Mouse (Mus musculus): ENCODE data around the gene Nagpa. TPM values are rescaled to one million over a fixed set of nuclear protein-coding genes. Genes with fewer than 3 reads are reported as not detected.

Gene Nagpa
- polyA plus RNA-seq, 1 experiment from 2014 or later: 9.8 TPM

DNA sequence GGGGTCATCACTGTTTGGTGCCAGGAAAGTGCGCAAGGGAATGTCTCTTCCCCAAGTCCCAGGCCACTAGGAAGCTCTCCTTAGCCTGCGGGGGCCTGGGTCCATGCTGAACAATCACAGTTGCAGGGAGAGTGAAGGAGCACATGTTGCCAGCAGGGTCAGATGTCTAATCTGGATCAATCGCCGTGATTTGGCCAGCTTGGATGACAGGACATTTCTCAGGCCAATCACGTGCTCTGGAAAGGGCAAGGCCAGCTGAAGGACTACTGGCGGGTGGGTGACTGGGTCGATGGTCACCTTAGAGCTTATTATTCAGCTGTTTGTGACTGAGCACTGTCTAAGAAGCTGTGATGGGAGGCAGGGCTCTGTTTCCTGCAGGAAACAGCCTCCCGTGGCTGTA, 19.7 kb downstream of the Nagpa start:
- Histone ChIP-seq H3K9ac (ENCODE audit: low read depth, low read length) (no peak overlapping the region), H3K4me1 (replicated peaks; ENCODE audit: control insufficient read depth, insufficient read depth, low read length) (no peaks in the 10 kb centered on the region), H3K36me3 (ENCODE audit: control insufficient read depth, insufficient read depth, low read length) (no peaks in the 10 kb centered on the region), H3K9me3 (ENCODE audit: control insufficient read depth, low read length) (no peaks in the 10 kb centered on the region), H3K4me3 (ENCODE audit: low read depth, low read length) (no peak overlapping the region), H3K27ac (ENCODE audit: low read depth, low read length) (no peak overlapping the region), H3K27me3 (ENCODE audit: control insufficient read depth, insufficient read depth, low read length) (no peaks in the 10 kb centered on the region), H3K4me2 (replicated peaks; ENCODE audit: low read depth, low read length) (no peak overlapping the region)
- DNase-seq (ENCODE audit: low spot score) (no peak), ATAC-seq (ENCODE audit: low FRiP score) (no peak)
- 66% methylated on average over 8 of the region's 8 CpGs for WGBS

DNA sequence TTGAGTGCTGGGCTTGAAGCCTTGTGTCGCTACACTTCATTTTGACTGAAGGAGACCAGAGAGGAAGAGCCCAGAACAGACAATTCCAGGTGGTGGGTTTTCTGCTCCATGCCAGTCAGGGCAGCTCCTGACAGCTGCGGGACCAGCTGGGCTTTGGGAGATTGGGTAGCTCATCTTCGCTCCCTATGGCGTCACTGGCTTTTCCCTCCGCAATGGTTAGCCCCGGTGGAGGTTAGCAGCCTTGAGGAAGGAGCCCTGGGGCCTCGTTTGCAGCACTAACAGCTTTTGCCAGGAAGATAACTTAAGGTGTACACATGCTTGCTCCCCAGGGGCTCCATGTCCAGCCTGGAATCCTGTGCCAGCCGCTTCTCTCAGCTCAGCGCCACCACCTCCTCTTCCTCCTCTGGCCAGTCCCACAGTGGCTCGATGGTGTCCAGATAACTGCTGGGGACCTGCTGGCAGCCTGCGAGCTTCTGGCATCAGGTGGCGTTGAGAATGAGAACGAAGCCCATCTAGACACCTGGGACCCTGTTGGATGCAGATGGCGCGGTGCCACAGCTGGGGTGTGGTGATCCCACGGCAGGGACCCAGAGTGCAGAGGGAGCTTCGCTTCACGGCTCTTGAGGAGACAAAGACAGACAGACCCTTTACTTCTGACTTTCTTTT, 20.4 kb downstream of the Nagpa start:
- no peak for ATAC-seq (ENCODE audit: low FRiP score)
- H3K27me3 ChIP-seq (ENCODE audit: control insufficient read depth, insufficient read depth, low read length): no peaks in the 10 kb centered on the region
- WGBS: 86% methylated on average over 18 of the region's 18 CpGs

DNA sequence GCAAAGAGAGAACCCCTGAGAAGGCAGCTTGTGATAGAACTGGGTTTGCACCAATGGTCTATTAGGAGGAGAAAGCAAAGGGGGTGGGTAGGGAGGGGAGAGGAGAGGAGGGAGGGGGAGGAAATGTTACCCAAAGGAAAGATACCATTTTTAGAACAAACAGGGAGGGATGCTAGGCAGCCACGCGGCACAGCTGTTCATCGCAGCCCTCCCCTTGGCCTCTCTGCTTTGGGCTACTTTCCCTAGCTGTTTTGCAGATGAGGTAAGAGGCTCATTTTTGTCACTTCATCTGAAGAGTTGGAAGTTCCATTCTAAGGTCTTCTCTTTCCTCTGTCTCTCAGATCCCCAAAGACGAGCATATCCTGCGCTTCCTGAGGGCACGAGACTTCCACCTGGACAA, 31.2 kb downstream of the Nagpa start:
- Histone ChIP-seq H3K27ac (ENCODE audit: low read depth, low read length) (no peak overlapping the region), H3K4me1 (replicated peaks; ENCODE audit: control insufficient read depth, insufficient read depth, low read length) (no peaks in the 10 kb centered on the region), H3K9ac (ENCODE audit: low read depth, low read length) (no peak overlapping the region), H3K4me3 (ENCODE audit: low read depth, low read length) (no peak overlapping the region), H3K27me3 (ENCODE audit: control insufficient read depth, insufficient read depth, low read length) (no peaks in the 10 kb centered on the region), H3K9me3 (ENCODE audit: control insufficient read depth, low read length) (no peaks in the 10 kb centered on the region), H3K4me2 (replicated peaks; ENCODE audit: low read depth, low read length) (no peak overlapping the region), H3K36me3 (ENCODE audit: control insufficient read depth, insufficient read depth, low read length) (no peaks in the 10 kb centered on the region)
- no peak for DNase-seq (ENCODE audit: low spot score)
- 92% methylated on average over 6 of the region's 6 CpGs for WGBS
- ATAC-seq (ENCODE audit: low FRiP score): no peak

More for the DNA sequence above, 20.4 kb downstream of the Nagpa start:
- H3K4me1 ChIP-seq (replicated peaks; ENCODE audit: control insufficient read depth, insufficient read depth, low read length): no peaks in the 10 kb centered on the region
- no peak overlapping the region for H3K4me2 ChIP-seq (replicated peaks; ENCODE audit: low read depth, low read length)
- no peak for DNase-seq (ENCODE audit: low spot score)
- no peak overlapping the region for H3K9ac ChIP-seq (ENCODE audit: low read depth, low read length)
- no peak overlapping the region for H3K4me3 ChIP-seq (ENCODE audit: low read depth, low read length)
- no peaks in the 10 kb centered on the region for H3K36me3 ChIP-seq (ENCODE audit: control insufficient read depth, insufficient read depth, low read length)
- H3K9me3 ChIP-seq (ENCODE audit: control insufficient read depth, low read length): no peaks in the 10 kb centered on the region
- no peak overlapping the region for H3K27ac ChIP-seq (ENCODE audit: low read depth, low read length)

DNA sequence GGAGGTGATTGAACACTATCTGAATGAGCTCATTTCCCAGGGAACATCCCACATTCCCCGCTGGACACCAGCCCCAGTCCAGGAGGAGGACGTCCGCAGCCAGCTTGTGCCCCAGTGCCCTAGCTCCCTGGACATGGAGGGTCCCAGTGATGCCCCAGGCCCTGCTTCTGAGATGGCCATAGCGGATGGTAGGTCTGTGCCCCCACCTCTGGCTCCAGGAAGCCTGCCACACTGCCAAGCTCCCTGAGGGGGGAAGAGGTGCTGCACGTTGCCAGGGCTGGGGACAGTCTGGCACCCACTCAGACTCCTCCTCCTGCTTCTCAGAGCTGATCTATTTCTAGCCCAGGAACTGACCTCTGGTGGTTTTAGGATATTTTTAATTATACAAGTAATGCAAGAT, 35.0 kb downstream of the Nagpa start:
- Histone ChIP-seq H3K4me2 (replicated peaks; ENCODE audit: low read depth, low read length) (no peak overlapping the region), H3K27ac (ENCODE audit: low read depth, low read length) (no peak overlapping the region), H3K36me3 (ENCODE audit: control insufficient read depth, insufficient read depth, low read length) (no peaks in the 10 kb centered on the region), H3K4me1 (replicated peaks; ENCODE audit: control insufficient read depth, insufficient read depth, low read length) (no peaks in the 10 kb centered on the region), H3K9ac (ENCODE audit: low read depth, low read length) (no peak overlapping the region), H3K9me3 (ENCODE audit: control insufficient read depth, low read length) (no peaks in the 10 kb centered on the region), H3K4me3 (ENCODE audit: low read depth, low read length) (no peak overlapping the region), H3K27me3 (ENCODE audit: control insufficient read depth, insufficient read depth, low read length) (no peaks in the 10 kb centered on the region)
- ATAC-seq (ENCODE audit: low FRiP score): no peak
- WGBS: 81% methylated on average over 5 of the region's 5 CpGs
- no peak for DNase-seq (ENCODE audit: low spot score)

DNA sequence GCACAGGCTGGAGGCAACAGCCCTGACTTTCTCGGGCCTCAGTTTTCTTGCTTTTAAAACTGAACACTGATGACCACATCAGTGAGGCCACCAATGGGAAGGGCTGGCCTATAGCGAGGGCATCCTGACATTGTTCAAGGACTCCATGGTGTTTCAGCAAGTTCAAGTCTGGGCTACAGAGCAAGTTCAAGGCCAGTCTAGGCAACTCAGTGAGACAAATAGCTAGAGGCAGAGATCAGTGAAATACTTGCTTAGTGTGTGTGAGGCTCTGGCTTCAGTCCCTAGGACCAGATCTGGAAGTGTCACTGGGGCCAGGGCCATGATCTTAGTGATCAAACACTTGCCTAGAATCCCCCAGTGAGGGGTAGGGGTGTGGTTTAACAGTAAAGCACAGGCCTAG, 35.8 kb downstream of the Nagpa start:
- DNase-seq (ENCODE audit: low spot score): no peak
- WGBS: 80% methylated on average over 2 of the region's 2 CpGs
- Histone ChIP-seq H3K9me3 (ENCODE audit: control insufficient read depth, low read length) (no peaks in the 10 kb centered on the region), H3K4me1 (replicated peaks; ENCODE audit: control insufficient read depth, insufficient read depth, low read length) (no peaks in the 10 kb centered on the region), H3K36me3 (ENCODE audit: control insufficient read depth, insufficient read depth, low read length) (no peaks in the 10 kb centered on the region), H3K27me3 (ENCODE audit: control insufficient read depth, insufficient read depth, low read length) (no peaks in the 10 kb centered on the region), H3K27ac (ENCODE audit: low read depth, low read length) (no peak overlapping the region), H3K9ac (ENCODE audit: low read depth, low read length) (no peak overlapping the region), H3K4me2 (replicated peaks; ENCODE audit: low read depth, low read length) (no peak overlapping the region), H3K4me3 (ENCODE audit: low read depth, low read length) (no peak overlapping the region)
- ATAC-seq (ENCODE audit: low FRiP score): no peak

DNA sequence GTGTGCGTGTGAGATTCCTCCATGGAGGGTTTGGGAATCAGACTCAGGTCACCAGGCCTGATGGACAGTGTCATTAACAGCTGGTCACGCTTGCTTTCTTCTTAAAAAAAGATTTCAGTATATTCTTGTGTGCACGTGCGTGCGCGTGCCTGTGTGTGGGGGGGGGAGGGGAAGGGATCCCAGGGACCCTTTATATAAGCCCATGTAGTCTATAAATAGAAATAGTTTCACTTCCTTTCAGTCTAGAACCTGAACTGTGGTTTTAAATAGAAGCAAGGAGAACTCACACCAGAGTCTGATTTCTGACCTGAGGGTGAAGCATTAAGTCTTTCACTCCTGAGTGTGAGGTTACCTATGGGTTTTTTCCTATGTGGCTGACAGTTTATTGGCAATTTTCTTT, 39.5 kb downstream of the Nagpa start:
- H3K9me3 ChIP-seq (ENCODE audit: control insufficient read depth, low read length): no peaks in the 10 kb centered on the region
- H3K4me2 ChIP-seq (replicated peaks; ENCODE audit: low read depth, low read length): no peak overlapping the region
- DNase-seq (ENCODE audit: low spot score) (no peak), ATAC-seq (ENCODE audit: low FRiP score) (no peak)
- H3K4me3 ChIP-seq (ENCODE audit: low read depth, low read length): no peak overlapping the region
- no peak overlapping the region for H3K9ac ChIP-seq (ENCODE audit: low read depth, low read length)
- no peaks in the 10 kb centered on the region for H3K36me3 ChIP-seq (ENCODE audit: control insufficient read depth, insufficient read depth, low read length)
- no peak overlapping the region for H3K27ac ChIP-seq (ENCODE audit: low read depth, low read length)
- 70% methylated on average over 6 of the region's 6 CpGs for WGBS
- no peaks in the 10 kb centered on the region for H3K27me3 ChIP-seq (ENCODE audit: control insufficient read depth, insufficient read depth, low read length)
- no peaks in the 10 kb centered on the region for H3K4me1 ChIP-seq (replicated peaks; ENCODE audit: control insufficient read depth, insufficient read depth, low read length)

DNA sequence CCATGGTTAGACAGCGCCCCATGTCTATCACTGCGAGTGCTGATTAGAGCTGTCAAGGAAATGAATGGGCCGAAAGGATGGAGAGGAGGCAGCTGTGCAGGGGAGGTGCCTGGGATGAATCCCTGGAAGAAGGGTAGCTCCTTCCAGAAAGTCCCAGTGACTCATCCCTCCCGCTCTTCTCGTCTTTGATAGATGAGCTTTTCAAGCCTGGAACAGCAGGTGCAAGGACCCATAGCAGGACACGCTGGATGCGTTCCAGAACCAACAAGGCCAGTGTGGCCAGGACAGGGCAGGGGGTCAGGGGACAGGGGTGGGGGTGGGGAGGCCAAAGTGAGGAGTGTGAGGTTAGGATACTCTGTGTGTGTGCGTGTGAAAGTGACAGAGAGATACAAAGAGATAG, 44.6 kb downstream of the Nagpa start:
- 78% methylated on average over 8 of the region's 8 CpGs for WGBS

DNA sequence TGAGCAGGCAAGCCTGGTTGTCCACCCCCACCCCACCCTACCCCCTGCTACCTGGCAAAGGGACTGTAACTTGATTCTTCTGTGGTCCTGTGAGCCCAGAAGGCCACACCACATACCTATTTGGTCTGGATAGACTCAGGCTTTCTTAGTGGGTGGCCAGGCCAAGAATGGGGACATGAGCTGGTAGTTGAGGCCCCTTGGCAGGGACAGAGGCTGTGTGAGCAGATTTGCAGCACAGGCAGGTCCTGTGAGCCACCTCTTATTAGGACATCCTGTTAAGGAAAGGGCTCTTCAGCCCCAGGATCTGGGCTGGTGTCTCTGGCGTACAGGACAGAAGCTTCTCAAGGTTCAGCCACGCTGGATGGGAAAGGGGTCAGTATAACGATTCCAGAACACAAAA, 46.7 kb downstream of the Nagpa start:
- Histone ChIP-seq H3K9ac (ENCODE audit: low read depth, low read length) (no peak overlapping the region), H3K4me3 (ENCODE audit: low read depth, low read length) (no peak overlapping the region), H3K36me3 (ENCODE audit: control insufficient read depth, insufficient read depth, low read length) (no peaks in the 10 kb centered on the region), H3K27me3 (ENCODE audit: control insufficient read depth, insufficient read depth, low read length) (no peaks in the 10 kb centered on the region), H3K27ac (ENCODE audit: low read depth, low read length) (no peak overlapping the region), H3K4me2 (replicated peaks; ENCODE audit: low read depth, low read length) (no peak overlapping the region), H3K4me1 (replicated peaks; ENCODE audit: control insufficient read depth, insufficient read depth, low read length) (no peaks in the 10 kb centered on the region), H3K9me3 (ENCODE audit: control insufficient read depth, low read length) (no peaks in the 10 kb centered on the region)
- DNase-seq (ENCODE audit: low spot score) (no peak), ATAC-seq (ENCODE audit: low FRiP score) (no peak)
- WGBS: 79% methylated on average over 3 of the region's 3 CpGs

More for the DNA sequence above, 44.6 kb downstream of the Nagpa start:
- Histone ChIP-seq H3K36me3 (ENCODE audit: control insufficient read depth, insufficient read depth, low read length) (no peaks in the 10 kb centered on the region), H3K4me2 (replicated peaks; ENCODE audit: low read depth, low read length) (no peak overlapping the region), H3K9me3 (ENCODE audit: control insufficient read depth, low read length) (no peaks in the 10 kb centered on the region), H3K27ac (ENCODE audit: low read depth, low read length) (no peak overlapping the region), H3K4me1 (replicated peaks; ENCODE audit: control insufficient read depth, insufficient read depth, low read length) (no peaks in the 10 kb centered on the region), H3K9ac (ENCODE audit: low read depth, low read length) (no peak overlapping the region), H3K27me3 (ENCODE audit: control insufficient read depth, insufficient read depth, low read length) (no peaks in the 10 kb centered on the region), H3K4me3 (ENCODE audit: low read depth, low read length) (no peak overlapping the region)
- no peak for ATAC-seq (ENCODE audit: low FRiP score)
- DNase-seq (ENCODE audit: low spot score): no peak

DNA sequence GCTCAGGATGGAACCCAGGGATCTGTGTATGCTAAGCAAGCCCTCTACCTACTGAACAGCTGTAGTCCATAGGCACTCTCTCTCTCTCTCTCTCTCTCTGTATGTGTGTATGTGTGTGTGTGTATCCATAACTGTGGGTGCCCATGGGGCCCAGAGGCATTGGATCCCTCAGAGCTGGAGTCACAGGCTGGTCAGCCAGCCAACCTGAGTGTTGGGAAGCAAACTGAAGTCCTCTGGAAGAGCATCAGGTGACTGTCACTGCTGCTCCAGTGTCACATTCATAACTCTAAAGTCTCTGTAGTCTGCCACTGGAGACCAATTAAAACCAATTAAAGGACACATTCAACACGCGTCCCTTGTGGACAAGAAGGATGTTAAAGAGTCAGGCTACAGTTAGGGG, 47.3 kb downstream of the Nagpa start:
- Histone ChIP-seq H3K27ac (ENCODE audit: low read depth, low read length) (no peak overlapping the region), H3K9me3 (ENCODE audit: control insufficient read depth, low read length) (no peaks in the 10 kb centered on the region), H3K36me3 (ENCODE audit: control insufficient read depth, insufficient read depth, low read length) (no peaks in the 10 kb centered on the region), H3K27me3 (ENCODE audit: control insufficient read depth, insufficient read depth, low read length) (no peaks in the 10 kb centered on the region), H3K9ac (ENCODE audit: low read depth, low read length) (no peak overlapping the region), H3K4me3 (ENCODE audit: low read depth, low read length) (no peak overlapping the region), H3K4me2 (replicated peaks; ENCODE audit: low read depth, low read length) (no peak overlapping the region), H3K4me1 (replicated peaks; ENCODE audit: control insufficient read depth, insufficient read depth, low read length) (no peaks in the 10 kb centered on the region)
- no peak for ATAC-seq (ENCODE audit: low FRiP score)
- 59% methylated on average over 2 of the region's 2 CpGs for WGBS
- no peak for DNase-seq (ENCODE audit: low spot score)
